Mouse (Mus musculus) heart, postnatal 0 days (tissue): Measurements from ENCODE around the gene Casz1.

Experiments
- CTCF ChIP-seq: IDR thresholded peaks from 2 replicates; pipeline ENCODE4 v1.5.1; 2016; ENCODE audit warnings: antibody characterized with exemption, control low read depth, low read depth
- EP300 ChIP-seq: IDR thresholded peaks from 2 replicates; pipeline ENCODE4 v1.6.1; 2016; ENCODE audit warnings: antibody characterized with exemption, low read depth

GRCm38 (mm10) chr4:148803636-148804035 lies 593 bp upstream of the Casz1 start:
- TF ChIP-seq CTCF (no peak), EP300 (no peak)
